Mouse (Mus musculus): ENCODE measurements around the gene Ttll9. TPM values are rescaled to one million over a fixed set of nuclear protein-coding genes. Genes with fewer than 3 reads are reported as not detected.

The Ttll9 gene
- total RNA-seq, 2 experiments from 2014 or later: not detected

GRCm38 (mm10) chr2:153045884-153046299 lies 83.6 kb downstream of the Ttll9 start:
- no peak for DNase-seq
- intact Hi-C loops (cut with DNase I): no loop called here

GRCm38 (mm10) chr2:153047828-153048465 lies 85.7 kb downstream of the Ttll9 start:
- peak; percentile 55 to 73 for DNase-seq

GRCm38 (mm10) chr2:153049288-153049996 lies 87.2 kb downstream of the Ttll9 start:
- intact Hi-C loops (cut with DNase I): loop anchor here (2.0 kb wide), 1 partner anchor 31 kb away; no protein-coding TSS in a partner anchor
- DNase-seq: no peak

More at GRCm38 (mm10) chr2:153047828-153048465, 85.7 kb downstream of the Ttll9 start:
- intact Hi-C loops (cut with DNase I): loop anchor here (1.0 to 2.0 kb wide), 2 partner anchors 33 to 94 kb away; no protein-coding TSS in a partner anchor

- intact Hi-C loops (cut with DNase I): loop anchor here (2.0 kb wide), 1 partner anchor 31 kb away; no protein-coding TSS in a partner anchor
These were observed 87.7 kb downstream of the Ttll9 start for GRCm38 (mm10) chr2:153049997-153050358.

DNA sequence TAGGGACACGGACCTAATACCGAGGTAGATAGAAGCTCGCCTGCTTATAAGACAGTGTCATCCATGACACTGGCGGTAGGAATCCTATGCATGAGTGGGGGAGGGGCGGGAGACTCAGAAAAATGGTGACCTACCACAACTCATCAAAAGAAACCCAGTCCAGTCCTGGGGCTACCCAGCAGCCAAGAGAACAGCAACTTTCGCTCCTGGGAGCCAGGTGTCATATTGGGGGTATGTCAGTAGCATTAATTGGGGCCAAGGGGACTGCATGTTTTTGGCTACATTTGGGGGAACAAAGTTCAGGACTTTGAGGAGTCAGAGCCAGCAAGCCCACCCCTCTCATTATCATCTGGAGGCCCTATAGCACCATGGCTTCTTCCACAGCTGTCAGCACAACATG lies 88.8 kb downstream of the Ttll9 start:
- no peak for DNase-seq
- intact Hi-C loops (cut with DNase I): no loop called here

More at GRCm38 (mm10) chr2:153049997-153050358, 87.7 kb downstream of the Ttll9 start:
- no peak for DNase-seq

DNA sequence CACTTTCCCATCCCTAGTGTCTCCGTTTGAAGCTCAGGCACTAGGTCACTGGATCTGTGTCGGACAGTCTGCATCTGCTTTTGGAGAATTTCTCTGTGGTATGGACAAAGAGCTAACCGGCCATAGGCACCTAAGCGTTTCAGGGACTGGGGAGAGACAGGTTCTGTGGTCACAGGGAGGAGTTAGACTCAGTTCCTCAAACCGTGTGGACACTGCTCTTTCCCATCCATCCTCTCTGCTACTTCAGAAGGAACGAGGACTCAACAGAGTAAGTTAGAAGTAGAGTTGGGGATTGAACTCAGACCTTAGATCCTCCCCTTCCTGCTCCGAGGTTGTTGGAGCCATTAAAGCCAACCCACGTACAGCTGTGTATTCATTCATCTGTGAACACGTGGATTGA lies 89.3 kb downstream of the Ttll9 start:
- no peak for DNase-seq
- intact Hi-C loops (cut with DNase I): no loop called here

DNA sequence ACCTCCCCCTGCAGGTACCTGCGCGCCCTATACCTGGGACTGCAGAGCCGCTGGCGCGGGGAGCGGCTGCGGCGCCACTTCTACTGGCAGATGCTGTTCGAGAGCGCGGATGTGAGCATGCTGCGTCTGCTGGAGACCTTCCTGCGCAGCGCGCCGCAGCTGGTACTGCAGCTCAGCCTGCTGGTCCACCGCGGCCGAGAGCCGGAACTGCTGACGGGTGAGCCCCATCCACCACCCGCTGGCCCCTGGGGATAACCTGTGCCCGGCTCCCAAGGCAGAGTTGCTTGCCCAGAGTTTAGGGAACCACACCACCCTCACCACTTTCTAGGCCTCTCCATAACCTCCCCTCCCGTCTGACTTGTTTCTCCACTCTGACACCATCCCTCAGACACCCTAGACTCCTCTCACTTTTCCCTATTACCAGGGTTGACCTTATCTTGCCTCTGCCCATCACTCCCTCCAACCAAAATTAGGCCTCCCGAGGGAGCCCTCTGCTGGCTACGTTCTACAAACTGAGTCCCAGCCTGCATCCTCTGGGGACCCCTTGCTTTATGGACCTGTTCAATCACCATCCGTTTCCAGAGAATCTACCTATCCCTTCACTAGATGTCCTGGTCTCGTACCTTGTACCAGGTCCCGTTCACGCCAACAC lies 90.5 kb downstream of the Ttll9 start:
- DNase-seq: no peak
- intact Hi-C loops (cut with DNase I): no loop called here

GRCm38 (mm10) chr2:153053896-153054295 lies 91.6 kb downstream of the Ttll9 start:
- DNase-seq: no peak
- intact Hi-C loops (cut with DNase I): no loop called here

DNA sequence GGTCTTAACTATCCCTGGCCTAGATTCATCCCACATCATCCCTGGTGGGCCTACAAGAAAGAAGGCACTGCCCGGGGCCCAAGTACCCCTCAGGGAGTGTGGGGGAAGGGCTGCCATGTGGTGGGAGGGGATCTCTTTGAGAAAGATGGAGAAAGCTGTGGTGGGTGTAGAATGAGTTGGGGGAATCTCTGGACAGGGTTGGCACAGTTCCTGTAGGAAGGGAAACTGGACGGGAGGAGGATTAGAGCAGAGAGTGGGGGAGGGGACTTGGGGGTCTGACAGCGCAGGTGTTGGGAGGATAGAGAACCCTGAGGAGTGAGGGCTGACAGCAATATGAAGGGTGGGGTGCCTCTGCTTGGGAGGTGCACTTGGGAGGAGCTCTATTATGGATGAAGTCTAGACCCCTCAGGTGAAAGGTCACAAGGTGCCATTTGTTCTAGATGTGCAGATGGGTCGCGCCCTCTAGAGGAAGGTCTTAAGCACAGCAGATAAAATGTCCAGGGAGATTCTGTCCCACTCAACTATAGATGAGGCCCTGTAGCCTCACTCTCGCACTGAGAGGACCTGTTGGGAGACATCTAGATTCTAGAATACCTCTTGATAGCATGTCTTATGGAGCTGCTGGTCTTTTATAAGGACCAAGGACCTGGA lies 93.1 kb downstream of the Ttll9 start:
- no peak for DNase-seq
- intact Hi-C loops (cut with DNase I): no loop called here

Other genes with a start within 250 kb of the Ttll9 start
- gene Id1, start 226.2 kb upstream of the Ttll9 start, total RNA-seq (2021): 10 to 100 TPM; 72.9 to 84.2 TPM
- gene Cox4i2, start 208.3 kb upstream of the Ttll9 start, total RNA-seq (2021): 10 to 100 TPM; 17.9 to 22.4 TPM
- 10 to 100 TPM; 40.0 to 72.4 TPM for gene Bcl2l1, start 130.8 kb upstream of the Ttll9 start, total RNA-seq (2021)
- gene Tpx2, start 114.5 kb upstream of the Ttll9 start, total RNA-seq (2021): 10 to 100 TPM; 16.0 to 17.8 TPM
- under 1 TPM; 0.25 to 0.38 TPM for gene Mylk2, start 51.1 kb upstream of the Ttll9 start, total RNA-seq (2021)
- 10 to 100 TPM in 1 of 2 experiments, 1 to 10 TPM in 1; 9.7 to 10.1 TPM for gene Foxs1, start 29.3 kb upstream of the Ttll9 start, total RNA-seq (2021)
- under 1 TPM; 0.15 to 0.65 TPM for gene Dusp15, start 10.8 kb upstream of the Ttll9 start, total RNA-seq (2021)
- gene Pdrg1, start 52.9 kb downstream of the Ttll9 start, total RNA-seq (2021): 10 to 100 TPM; 74.9 to 81.3 TPM
- not detected for gene Xkr7, start 69.4 kb downstream of the Ttll9 start, total RNA-seq (2021)
- 10 to 100 TPM; 26.9 to 29.1 TPM for gene Ccm2l, start 103.5 kb downstream of the Ttll9 start, total RNA-seq (2021)
- gene Hck, start 146.0 kb downstream of the Ttll9 start, total RNA-seq (2021): 1 to 10 TPM; 1.0 to 1.2 TPM
- 10 to 100 TPM; 66.4 to 69.6 TPM for gene Tm9sf4, start 198.8 kb downstream of the Ttll9 start, total RNA-seq (2021)

Data from heart, postnatal 10 days (tissue).